Mouse (Mus musculus) heart, embryonic 13.5 days (tissue): ENCODE data around the gene Armc12. TPM values are rescaled to one million over a fixed set of nuclear protein-coding genes. Genes with fewer than 3 reads are reported as not detected.

ENCODE experiments used
- ATAC-seq: fragments of 200-750 bp; cut with Nextera tagmentation; 2 replicates; pipeline ENCODE4 v1.8.0; 2017; ENCODE audit warnings: moderate TSS enrichment; ENCODE audit not compliant: insufficient number of reproducible peaks, low FRiP score, low TSS enrichment; ENCODE audit errors: extremely low read depth
- H3K27ac ChIP-seq: fragments of 300-500 bp; sonication (generic); replicated peaks from 2 replicates; pipeline ENCODE4 v1.5.1; 2015; ENCODE audit warnings: moderate library complexity, mild to moderate bottlenecking, inconsistent platforms
- H3K27me3 ChIP-seq: fragments of 300-500 bp; sonication (generic); replicated peaks from 2 replicates; pipeline ENCODE4 v1.6.1; 2015; ENCODE audit warnings: mild to moderate bottlenecking, inconsistent platforms
- H3K36me3 ChIP-seq: fragments of 300-500 bp; sonication (generic); 2 replicates; pipeline ENCODE4 v1.6.1; 2015; ENCODE audit warnings: mild to moderate bottlenecking, inconsistent platforms
- H3K4me1 ChIP-seq: fragments of 300-500 bp; sonication (generic); 2 replicates; pipeline ENCODE4 v1.6.1; 2015; ENCODE audit warnings: inconsistent platforms
- H3K4me2 ChIP-seq: fragments of 300-500 bp; sonication (generic); 2 replicates; pipeline ENCODE4 v1.6.1; 2015; ENCODE audit warnings: inconsistent platforms, mild to moderate bottlenecking, moderate library complexity
- H3K4me3 ChIP-seq: fragments of 300-500 bp; sonication (generic); 2 replicates; pipeline ENCODE4 v1.5.1; 2015; ENCODE audit warnings: moderate library complexity, mild to moderate bottlenecking, inconsistent platforms
- H3K9ac ChIP-seq: fragments of 300-500 bp; sonication (generic); 2 replicates; pipeline ENCODE4 v1.6.1; 2015; ENCODE audit warnings: inconsistent platforms, mild to moderate bottlenecking, moderate library complexity
- H3K9me3 ChIP-seq: fragments of 300-500 bp; sonication (generic); 2 replicates; pipeline ENCODE4 v1.6.1; 2016; ENCODE audit warnings: inconsistent platforms
- WGBS: fragments of 180-500 bp; shearing (Covaris S2); methylation state at CpG from one replicate; pipeline ENCODE4 v1.1.7; 2015; ENCODE audit warnings: mixed read lengths; 5-methylcytosine and 5-hydroxymethylcytosine counted together
- polyA plus RNA-seq: library from polyadenylated mRNA; unstranded; fragments of >200 nt; fragmentation: Nextera tagmentation; extraction: Ambion mirVana; gene quantifications from 2 replicates; pipeline ENCODE4 v1.2.1, GENCODE M21; 2015

The Armc12 gene
- polyA plus RNA-seq, 1 experiment from 2014 or later: not detected

- 1% methylated on average over 56 of the region's 66 CpGs for WGBS
These were observed 7.8 kb upstream of the Armc12 start for GRCm38 (mm10) chr17:28522623-28523354.

GRCm38 (mm10) chr17:28523355-28524008 lies 7.1 kb upstream of the Armc12 start:
- Histone ChIP-seq H3K27me3 (peaks cover 45% of the 10 kb centered on the region), H3K4me2 (peak overlapping the region; percentile 100), H3K9ac (peak overlapping the region; percentile 82), H3K4me1 (peaks cover 24% of the 10 kb centered on the region), H3K36me3 (no peaks in the 10 kb centered on the region), H3K9me3 (no peaks in the 10 kb centered on the region), H3K27ac (peak overlapping the region; percentile 76), H3K4me3 (peak overlapping the region; percentile 78)
- WGBS: 6% methylated on average over 28 of the region's 28 CpGs
- peak; percentile 11; the same call in 1 of the 2 replicates for ATAC-seq

More at GRCm38 (mm10) chr17:28522623-28523354, 7.8 kb upstream of the Armc12 start:
- H3K4me1 ChIP-seq: peaks cover 28% of the 10 kb centered on the region
- no peaks in the 10 kb centered on the region for H3K9me3 ChIP-seq
- H3K4me2 ChIP-seq: peak overlapping the region; percentile 100
- H3K9ac ChIP-seq: peak overlapping the region; percentile 82
- peak; percentile 52 for ATAC-seq
- H3K36me3 ChIP-seq: no peaks in the 10 kb centered on the region
- peak overlapping the region; percentile 76 for H3K27ac ChIP-seq
- peak overlapping the region; percentile 78 for H3K4me3 ChIP-seq
- peaks cover 46% of the 10 kb centered on the region for H3K27me3 ChIP-seq

GRCm38 (mm10) chr17:28524009-28524695 lies 6.5 kb upstream of the Armc12 start:
- H3K4me1 ChIP-seq: peaks cover 20% of the 10 kb centered on the region
- ATAC-seq: no peak
- H3K4me3 ChIP-seq: 0 out of 2 replicates have a peak overlapping the region, but pooled peaks have one; percentile 78
- peaks cover 40% of the 10 kb centered on the region for H3K27me3 ChIP-seq
- peak overlapping the region; percentile 100 for H3K4me2 ChIP-seq
- no peak overlapping the region for H3K27ac ChIP-seq
- no peaks in the 10 kb centered on the region for H3K36me3 ChIP-seq
- no peak overlapping the region for H3K9ac ChIP-seq
- H3K9me3 ChIP-seq: no peaks in the 10 kb centered on the region
- WGBS: 77% methylated on average over 23 of the region's 23 CpGs

GRCm38 (mm10) chr17:28524831-28525430 lies 5.7 kb upstream of the Armc12 start:
- Histone ChIP-seq H3K4me3 (no peak overlapping the region), H3K36me3 (no peaks in the 10 kb centered on the region), H3K4me1 (peaks cover 20% of the 10 kb centered on the region), H3K9ac (no peak overlapping the region), H3K27ac (no peak overlapping the region), H3K27me3 (peaks cover 40% of the 10 kb centered on the region), H3K9me3 (no peaks in the 10 kb centered on the region), H3K4me2 (no peak overlapping the region)
- no peak for ATAC-seq
- WGBS: 70% methylated on average over 4 of the region's 4 CpGs

- Histone ChIP-seq H3K4me3 (peak overlapping the region; percentile 29), H3K9me3 (no peaks in the 10 kb centered on the region), H3K4me1 (peaks cover 18% of the 10 kb centered on the region), H3K27me3 (peaks cover 35% of the 10 kb centered on the region), H3K36me3 (no peaks in the 10 kb centered on the region), H3K4me2 (peak overlapping the region; percentile 59), H3K27ac (no peak overlapping the region), H3K9ac (peak overlapping the region; percentile 5; the same call in 1 of the 2 replicates)
- WGBS: 32% methylated on average over 12 of the region's 12 CpGs
- ATAC-seq: no peak
These were observed 3.2 kb upstream of the Armc12 start for GRCm38 (mm10) chr17:28527184-28528042.

- Histone ChIP-seq H3K9me3 (no peaks in the 10 kb centered on the region), H3K4me1 (peaks cover 17% of the 10 kb centered on the region), H3K9ac (0 out of 2 replicates have a peak overlapping the region, but pooled peaks have one; percentile 5), H3K27me3 (peaks cover 38% of the 10 kb centered on the region), H3K36me3 (no peaks in the 10 kb centered on the region), H3K4me3 (peak overlapping the region; percentile 29), H3K4me2 (peak overlapping the region; percentile 59), H3K27ac (no peak overlapping the region)
- ATAC-seq: no peak
- WGBS: 4% methylated on average over 6 of the region's 6 CpGs
These were observed 2.6 kb upstream of the Armc12 start for GRCm38 (mm10) chr17:28528043-28528351.

GRCm38 (mm10) chr17:28529116-28529515 lies 1.5 kb upstream of the Armc12 start:
- 47% methylated on average over 4 of the region's 4 CpGs for WGBS
- no peak for ATAC-seq
- no peak overlapping the region for H3K27ac ChIP-seq
- no peak overlapping the region for H3K4me2 ChIP-seq
- H3K4me1 ChIP-seq: peaks cover 11% of the 10 kb centered on the region
- H3K4me3 ChIP-seq: no peak overlapping the region
- H3K9ac ChIP-seq: no peak overlapping the region
- H3K27me3 ChIP-seq: peaks cover 39% of the 10 kb centered on the region
- no peaks in the 10 kb centered on the region for H3K36me3 ChIP-seq
- no peaks in the 10 kb centered on the region for H3K9me3 ChIP-seq

GRCm38 (mm10) chr17:28531946-28532345 lies 1.3 kb downstream of the Armc12 start:
- ATAC-seq: no peak
- Histone ChIP-seq H3K4me1 (peaks cover 11% of the 10 kb centered on the region), H3K27ac (no peak overlapping the region), H3K36me3 (no peaks in the 10 kb centered on the region), H3K4me2 (0 out of 2 replicates have a peak overlapping the region, but pooled peaks have one; percentile 25), H3K27me3 (peaks cover 41% of the 10 kb centered on the region), H3K4me3 (no peak overlapping the region), H3K9ac (no peak overlapping the region), H3K9me3 (no peaks in the 10 kb centered on the region)
- 16% methylated on average over 18 of the region's 18 CpGs for WGBS

GRCm38 (mm10) chr17:28532557-28532956 lies 2.0 kb downstream of the Armc12 start:
- Histone ChIP-seq H3K27me3 (peaks cover 47% of the 10 kb centered on the region), H3K27ac (no peak overlapping the region), H3K9ac (no peak overlapping the region), H3K36me3 (no peaks in the 10 kb centered on the region), H3K4me1 (peaks cover 6% of the 10 kb centered on the region), H3K4me3 (no peak overlapping the region), H3K9me3 (no peaks in the 10 kb centered on the region), H3K4me2 (no peak overlapping the region)
- WGBS: 79% methylated on average over 7 of the region's 7 CpGs
- ATAC-seq: no peak

- H3K9me3 ChIP-seq: no peaks in the 10 kb centered on the region
- WGBS: 72% methylated on average over 13 of the region's 13 CpGs
- no peak for ATAC-seq
- no peak overlapping the region for H3K27ac ChIP-seq
- H3K4me3 ChIP-seq: no peak overlapping the region
- peaks cover 50% of the 10 kb centered on the region for H3K27me3 ChIP-seq
- peaks cover 3% of the 10 kb centered on the region; the same call in 1 of the 2 replicates for H3K4me1 ChIP-seq
- no peak overlapping the region for H3K9ac ChIP-seq
- no peak overlapping the region for H3K4me2 ChIP-seq
- H3K36me3 ChIP-seq: no peaks in the 10 kb centered on the region
These were observed 2.7 kb downstream of the Armc12 start for GRCm38 (mm10) chr17:28533327-28533726.
